Comparison of ENCODE assay signal across 20 mouse cellular contexts in the genomic region with DNA sequence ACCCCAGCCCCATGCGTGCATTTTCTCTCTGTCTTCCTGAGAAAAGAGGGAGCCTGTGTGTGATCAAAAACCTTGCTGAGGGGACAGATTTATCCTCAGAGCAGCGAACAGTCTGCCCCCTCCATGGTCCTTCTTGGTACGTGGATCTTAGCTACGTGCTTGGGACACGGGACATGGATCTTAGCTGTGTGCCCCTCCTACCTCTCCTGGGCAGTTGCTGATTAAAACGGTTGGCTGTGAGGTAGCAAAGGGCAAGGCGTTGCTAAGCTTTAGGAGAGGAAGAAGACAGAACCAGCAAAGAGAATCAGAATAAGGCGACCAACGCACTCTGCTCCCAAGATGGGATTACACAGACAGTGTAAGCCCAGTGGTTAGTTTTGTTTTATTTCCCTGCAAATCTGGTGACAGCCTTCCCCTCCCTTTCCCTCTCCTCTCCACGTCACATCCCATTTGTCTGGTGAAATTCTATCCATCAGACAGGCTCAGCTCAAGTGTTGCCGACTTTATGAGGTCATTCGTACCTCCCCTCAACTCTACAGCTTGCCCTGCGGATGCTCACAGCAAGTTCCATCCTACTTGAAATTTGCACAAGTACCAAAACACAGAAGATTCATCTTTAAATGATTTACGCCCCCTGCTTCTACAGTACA. TPM values are rescaled to one million over a fixed set of nuclear protein-coding genes. Genes with fewer than 3 reads are reported as not detected.
DNase-seq lines count a peak whose midpoint lies in the region; ATAC-seq lines count a peak whose summit lies in the region.
"Had no signal": no experiment of that assay in that cellular context is flagged by ENCODE, and none has a peak within 500 bp of the region (broad histone marks: within the 10 kb centered on the region; RNA-seq: fewer than 3 reads in every experiment).

No protein-coding gene starts in this region.

- no peak overlapping the region for H3K4me3 ChIP-seq in kidney, embryonic 14.5 days (ENCODE audit: low read length)
- no peak overlapping the region for H3K4me3 ChIP-seq in limb, embryonic 10.5 days
- no peak overlapping the region for H3K4me3 ChIP-seq in forebrain, embryonic 13.5 days
- H3K4me3 ChIP-seq: embryonic facial prominence, embryonic 15.5 days; forebrain, embryonic 12.5 days; layer of hippocampus, adult 2 months had no signal

- H3K27me3 ChIP-seq in kidney, embryonic 14.5 days (ENCODE audit: control insufficient read depth, insufficient read depth, low read length): no peaks in the 10 kb centered on the region
- H3K27me3 ChIP-seq in limb, embryonic 10.5 days (ENCODE audit: low read depth, poor library complexity, severe bottlenecking): no peaks in the 10 kb centered on the region
- H3K27me3 ChIP-seq in forebrain, embryonic 13.5 days: no peaks in the 10 kb centered on the region
- H3K27me3 ChIP-seq: embryonic facial prominence, embryonic 15.5 days; forebrain, embryonic 12.5 days had no signal

- no peaks in the 10 kb centered on the region; the same call in 1 of the 2 replicates for H3K4me1 ChIP-seq in kidney, embryonic 14.5 days (ENCODE audit: control insufficient read depth, insufficient read depth, low read length)
- H3K4me1 ChIP-seq in limb, embryonic 10.5 days: peaks cover 13% of the 10 kb centered on the region
- no peaks in the 10 kb centered on the region for H3K4me1 ChIP-seq in forebrain, embryonic 13.5 days
- H3K4me1 ChIP-seq: forebrain, embryonic 12.5 days had no signal

- WGBS in kidney, embryonic 14.5 days: 36% methylated on average over 14 of the region's 14 CpGs
- 60% methylated on average over 14 of the region's 14 CpGs for WGBS in limb, embryonic 10.5 days
- WGBS in forebrain, embryonic 13.5 days: 76% methylated on average over 14 of the region's 14 CpGs

- no peak overlapping the region for H3K27ac ChIP-seq in kidney, embryonic 14.5 days (ENCODE audit: low read depth, low read length)
- H3K27ac ChIP-seq in limb, embryonic 10.5 days: peak overlapping the region; percentile 23; the same call in 1 of the 2 replicates
- H3K27ac ChIP-seq in forebrain, embryonic 13.5 days: no peak overlapping the region
- H3K27ac ChIP-seq: embryonic facial prominence, embryonic 15.5 days; forebrain, embryonic 12.5 days; hindbrain, postnatal 0 days; layer of hippocampus, adult 2 months had no signal

- H3K9ac ChIP-seq in kidney, embryonic 14.5 days (ENCODE audit: low read depth, low read length): no peak overlapping the region
- H3K9ac ChIP-seq in forebrain, embryonic 13.5 days: no peak overlapping the region
- H3K9ac ChIP-seq: embryonic facial prominence, embryonic 15.5 days; forebrain, embryonic 12.5 days; liver, postnatal 0 days had no signal

- ATAC-seq in kidney, embryonic 14.5 days (ENCODE audit: low FRiP score, low TSS enrichment): peak; percentile 80
- no peak for ATAC-seq in granulocyte monocyte progenitor cell, adult 5-6 weeks (replicated peaks; ENCODE audit: poor library complexity, severe bottlenecking)
- ATAC-seq in forebrain, embryonic 13.5 days: no peak
- ATAC-seq: hindbrain, postnatal 0 days; liver, postnatal 0 days; midbrain, embryonic 16.5 days had no signal

- no peaks in the 10 kb centered on the region for H3K9me3 ChIP-seq in kidney, embryonic 14.5 days (ENCODE audit: control insufficient read depth, low read length)
- H3K9me3 ChIP-seq in limb, embryonic 10.5 days (replicated peaks): no peaks in the 10 kb centered on the region
- H3K9me3 ChIP-seq in forebrain, embryonic 13.5 days (replicated peaks): no peaks in the 10 kb centered on the region
- H3K9me3 ChIP-seq: embryonic facial prominence, embryonic 15.5 days; forebrain, embryonic 12.5 days had no signal

- H3K4me2 ChIP-seq in kidney, embryonic 14.5 days (replicated peaks; ENCODE audit: low read depth, low read length): no peak overlapping the region
- no peak overlapping the region for H3K4me2 ChIP-seq in forebrain, embryonic 13.5 days
- H3K4me2 ChIP-seq: embryonic facial prominence, embryonic 15.5 days; forebrain, embryonic 12.5 days had no signal

- no peak for DNase-seq in kidney, adult 18-20 months
- DNase-seq in embryo, embryonic 10.5 days (ENCODE audit: low spot score): peak; percentile 46
- DNase-seq in embryo, embryonic 11 days: peak; percentile 37
- no peak for DNase-seq in limb, embryonic 10.5 days (ENCODE audit: low spot score)
- DNase-seq: cerebellum, postnatal 10 days; heart, postnatal 4 days; kidney, adult 2 months; liver; liver, postnatal 0 days; retina, postnatal 1 day; right cerebral cortex, postnatal 4 days; thymus, postnatal 36 days had no signal

- H3K36me3 ChIP-seq in kidney, embryonic 14.5 days (ENCODE audit: control insufficient read depth, insufficient read depth, low read length): no peaks in the 10 kb centered on the region
- no peaks in the 10 kb centered on the region for H3K36me3 ChIP-seq in limb, embryonic 10.5 days
- H3K36me3 ChIP-seq in forebrain, embryonic 13.5 days (ENCODE audit: poor library complexity, severe bottlenecking): no peaks in the 10 kb centered on the region
- H3K36me3 ChIP-seq: embryonic facial prominence, embryonic 15.5 days; forebrain, embryonic 12.5 days had no signal

RNA-seq across cellular contexts. Expression of a gene that starts 13.7 kb away (rescaled TPM):
- polyA plus RNA-seq in kidney, embryonic 14.5 days (2014; fragmentation: Nextera tagmentation; extraction: Ambion mirVana): 7.3 and 8.6 TPM in 2 replicates
- 1.1 and 2.4 TPM in 2 replicates for polyA plus RNA-seq in limb, embryonic 10.5 days (2016; fragmentation: Nextera tagmentation; extraction: Ambion mirVana)
- not detected in 2 replicates for total RNA-seq in granulocyte monocyte progenitor cell, adult 5-6 weeks (2014; fragmentation: Nextera tagmentation)
- total RNA-seq in granulocyte monocyte progenitor cell, adult 5-6 weeks (2017): not detected in 2 replicates
- polyA plus RNA-seq in forebrain, embryonic 13.5 days (2015; fragmentation: Nextera tagmentation; extraction: Ambion mirVana): 1.0 and 1.5 TPM in 2 replicates

Comparison
In these comparisons a context has a peak if more than half of its experiments do, and no peak if none do; other contexts are left out.
1. DNase-seq: peak in embryo, embryonic 10.5 days (single experiment) and embryo, embryonic 11 days (single experiment); none in kidney, adult 18-20 months (single experiment) and limb, embryonic 10.5 days (single experiment).